Mouse (Mus musculus) C2C12 (cell line): ENCODE results near the gene Rasd1. TPM values are rescaled to one million over a fixed set of nuclear protein-coding genes. Genes with fewer than 3 reads are reported as not detected.

Experiments
- H3K27me3 ChIP-seq: one replicate; pipeline ENCODE4 v1.6.1; 2011; ENCODE audit not compliant: control insufficient read depth, insufficient read depth, insufficient read length
- H3K36me3 ChIP-seq: one replicate; pipeline ENCODE4 v1.6.1; 2011; ENCODE audit not compliant: control insufficient read depth, insufficient read depth
- H3K4me3 ChIP-seq: one replicate; pipeline ENCODE4 v1.5.1; 2011; ENCODE audit warnings: mild to moderate bottlenecking, control low read depth; ENCODE audit not compliant: poor library complexity, insufficient read depth, severe bottlenecking
- H3K79me2 ChIP-seq: one replicate; pipeline ENCODE4 v1.6.1; 2011; ENCODE audit not compliant: control insufficient read depth, insufficient read depth
- H3K79me3 ChIP-seq: one replicate; pipeline ENCODE4 v1.6.1; 2011; ENCODE audit warnings: low read depth, control low read depth
- H3ac ChIP-seq: one replicate; pipeline ENCODE3; 2011; ENCODE audit warnings: low read depth; ENCODE audit not compliant: control insufficient read depth, insufficient read length
- CEBPB ChIP-seq: IDR thresholded peaks from one replicate; pipeline ENCODE4 v1.6.1; 2011; ENCODE audit warnings: low read depth, mild to moderate bottlenecking, control low read depth, moderate library complexity
- CTCF ChIP-seq: IDR thresholded peaks from one replicate; pipeline ENCODE4 v1.5.1; 2011; ENCODE audit not compliant: control insufficient read depth, insufficient read depth, insufficient read length
- FOSL1 ChIP-seq: IDR thresholded peaks from one replicate; pipeline ENCODE4 v1.8.0; 2011; ENCODE audit warnings: mild to moderate bottlenecking, low read length; ENCODE audit not compliant: poor library complexity, insufficient read depth, severe bottlenecking
- MAX ChIP-seq: IDR thresholded peaks from one replicate; pipeline ENCODE4 v1.6.1; 2011; ENCODE audit warnings: mild to moderate bottlenecking, control low read depth
- MYOD1 ChIP-seq: IDR thresholded peaks from one replicate; pipeline ENCODE4 v1.6.1; 2011; ENCODE audit warnings: low read depth; ENCODE audit not compliant: control insufficient read depth, insufficient read length
- MYOG ChIP-seq: IDR thresholded peaks from one replicate; pipeline ENCODE4 v1.6.1; 2011; ENCODE audit not compliant: control insufficient read depth, insufficient read length; ENCODE audit errors: extremely low read depth
- USF1 ChIP-seq: IDR thresholded peaks from one replicate; pipeline ENCODE4 v1.6.1; 2011; ENCODE audit warnings: low read depth, mild to moderate bottlenecking, control low read depth, moderate library complexity
- polyA plus RNA-seq: library from polyadenylated mRNA; unstranded; fragments of >200 nt; fragmentation: generic; extraction: Trizol; gene quantifications from one replicate; pipeline ENCODE4 v1.2.1, GENCODE M21; 2012; ENCODE audit warnings: missing spikeins

Gene Rasd1
- polyA plus RNA-seq, 1 experiment = 0.16 TPM

DNA sequence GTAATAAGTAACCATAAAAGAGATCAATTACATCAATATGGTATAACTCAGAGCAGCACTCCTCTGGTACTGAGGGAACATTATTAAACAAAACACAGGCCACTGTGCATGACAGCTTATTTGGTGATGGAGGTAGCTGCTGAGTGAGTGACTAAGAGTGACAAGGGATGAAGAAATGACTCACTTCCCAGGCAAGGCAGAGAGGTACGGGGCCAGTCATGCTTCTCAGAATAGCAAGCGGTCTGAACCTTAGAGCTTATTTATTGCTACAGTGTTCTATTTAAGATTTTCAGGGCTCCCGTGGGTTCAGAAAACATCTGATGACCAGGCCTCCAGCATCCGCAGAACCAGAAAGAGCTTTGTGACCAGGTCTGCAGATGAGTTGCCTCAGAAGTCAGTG is 51.0 kb downstream of the Rasd1 start:
- Histone ChIP-seq H3ac (no peak overlapping the region), H3K79me2 (no peaks in the 10 kb centered on the region), H3K79me3 (no peaks in the 10 kb centered on the region), H3K27me3 (peaks cover 19% of the 10 kb centered on the region), H3K4me3 (no peak overlapping the region), H3K36me3 (no peaks in the 10 kb centered on the region)
- TF ChIP-seq MAX (no peak), MYOG (no peak), FOSL1 (no peak), CTCF (no peak), USF1 (no peak), MYOD1 (no peak), CEBPB (no peak)

Other genes starting within 250 kb of the Rasd1 start
- 0.02 TPM for gene Pld6, start 177.3 kb downstream of the Rasd1 start, polyA plus RNA-seq
- gene Flcn, start 154.9 kb downstream of the Rasd1 start, polyA plus RNA-seq = 20.7 TPM
- gene Nt5m, start 125.5 kb downstream of the Rasd1 start, polyA plus RNA-seq = 19.4 TPM
- gene Cops3, start 125.1 kb downstream of the Rasd1 start, polyA plus RNA-seq = 69.0 TPM
- 38.9 TPM for gene Med9, start 16.7 kb downstream of the Rasd1 start, polyA plus RNA-seq
- 16.7 TPM for gene Pemt, start 81.5 kb upstream of the Rasd1 start, polyA plus RNA-seq
- gene Rai1, start 140.1 kb upstream of the Rasd1 start, polyA plus RNA-seq = 24.9 TPM